Mouse (Mus musculus) heart, postnatal 4 days (tissue): ENCODE data around the gene Rab21. TPM values are rescaled to one million over a fixed set of nuclear protein-coding genes. Genes with fewer than 3 reads are reported as not detected.
A peak's percentile ranks its signal among the peaks of the same experiment; 100 is the strongest.
"Not testable (repeated sequence)": the region's sequence is repeated elsewhere in the genome, so short reads cannot be mapped to it uniquely, and the experiment has no call there.

Experiments
- DNase-seq: peaks from one replicate; pipeline ENCODE4 v3.0.0; 2021
- total RNA-seq, 2 experiments: library from RNA; stranded (reverse); gene quantifications; 2 replicates each; pipeline ENCODE4 v1.2.3; 2021

Gene Rab21
- total RNA-seq, 2 experiments from 2014 or later: 57.3 to 58.2 TPM

- DNase-seq: peak; percentile 77
These were observed 7.9 kb upstream of the Rab21 start for GRCm38 (mm10) chr10:115323295-115323694.

GRCm38 (mm10) chr10:115321317-115322035, 6.1 kb upstream of the Rab21 start:
- no peak for DNase-seq

DNA sequence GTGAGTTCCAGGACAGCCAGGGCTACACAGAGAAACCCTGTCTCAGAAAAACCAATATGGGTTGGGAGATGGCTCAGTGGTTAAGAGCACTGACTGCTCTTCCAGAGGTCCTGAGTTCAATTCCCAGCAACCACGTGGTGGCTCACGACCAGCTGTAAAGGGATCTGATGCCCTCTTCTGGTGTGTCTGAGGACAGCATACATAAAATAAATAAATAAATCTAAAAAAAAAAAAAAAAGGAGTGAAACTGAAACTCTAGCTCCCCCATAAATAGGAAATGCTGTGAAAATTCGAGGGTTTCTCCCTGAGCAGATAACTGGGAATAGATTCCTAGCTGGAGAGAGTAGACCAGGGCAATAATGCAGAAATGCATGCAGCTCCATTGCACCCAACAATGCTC, 3.0 kb upstream of the Rab21 start:
- not testable (repeated sequence) for DNase-seq

- DNase-seq: no peak
These were observed 919 bp upstream of the Rab21 start for GRCm38 (mm10) chr10:115316313-115316712.

DNA sequence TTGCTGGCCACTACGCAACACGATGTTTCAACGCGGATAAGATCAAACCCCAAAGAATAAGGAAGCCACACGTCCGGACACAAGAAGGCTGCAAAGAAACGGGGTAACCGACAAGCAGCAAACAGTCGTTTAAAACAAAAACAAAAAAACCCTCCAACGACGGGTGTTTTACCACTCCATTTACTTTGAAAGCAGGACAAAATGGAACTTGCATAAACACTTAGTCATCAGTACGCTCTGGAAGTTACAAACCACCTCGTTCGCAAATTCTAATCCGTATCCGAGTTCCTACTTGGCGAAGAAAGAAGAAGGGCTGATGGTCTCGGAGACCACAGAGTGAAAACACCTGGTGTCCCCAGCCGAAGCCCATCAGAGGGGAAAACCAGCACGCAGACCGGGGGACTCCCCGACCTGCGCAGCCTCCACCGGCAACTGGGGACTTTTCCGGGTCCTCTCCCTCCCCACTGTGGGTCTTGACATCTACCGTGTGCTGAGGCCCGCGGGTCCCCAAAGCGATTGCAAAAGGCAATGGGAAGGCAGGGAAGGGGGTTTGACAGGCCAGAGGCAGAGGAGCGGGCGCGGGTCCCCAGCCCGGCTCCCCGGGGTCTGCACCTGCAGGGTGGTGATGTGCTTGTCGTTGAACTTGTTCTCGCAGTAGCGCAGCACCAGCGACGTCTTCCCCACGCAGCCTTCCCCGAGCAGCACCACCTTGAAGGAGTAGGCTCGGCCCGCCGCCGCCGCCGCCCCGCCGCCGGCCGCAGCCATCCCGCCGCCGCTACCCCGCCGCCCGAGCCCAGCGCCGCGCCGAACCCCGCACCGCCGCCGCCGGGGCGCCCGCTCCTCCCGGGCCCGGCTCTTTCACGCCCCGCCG, 577 bp downstream of the Rab21 start:
- peak; percentile 44 for DNase-seq

GRCm38 (mm10) chr10:115314287-115314581, 1.2 kb downstream of the Rab21 start:
- DNase-seq: no peak

GRCm38 (mm10) chr10:115313641-115314286, 1.6 kb downstream of the Rab21 start:
- no peak for DNase-seq

GRCm38 (mm10) chr10:115312732-115313131, 2.7 kb downstream of the Rab21 start:
- DNase-seq: peak; percentile 55

DNA sequence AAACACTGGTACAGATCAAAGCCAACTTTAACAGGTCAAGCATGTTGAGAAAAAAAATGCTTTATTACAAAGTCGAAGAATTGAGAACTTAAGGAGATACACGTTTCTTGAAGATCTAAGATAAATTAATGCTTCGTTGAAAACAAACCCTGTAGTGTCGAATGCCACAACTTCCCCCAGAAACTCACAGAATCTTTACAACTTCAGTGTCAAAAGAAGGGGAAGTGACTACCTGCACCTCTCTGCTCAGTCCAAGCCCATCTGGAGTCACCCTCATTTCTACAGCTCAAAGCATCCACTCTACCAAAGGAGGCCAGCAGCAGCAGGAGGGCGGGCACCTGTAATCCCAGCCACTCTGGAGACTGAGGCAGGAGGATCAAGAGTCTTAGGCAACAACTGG, 3.2 kb downstream of the Rab21 start:
- no peak for DNase-seq

- DNase-seq: no peak
These were observed 4.0 kb downstream of the Rab21 start for GRCm38 (mm10) chr10:115311263-115311965.

DNA sequence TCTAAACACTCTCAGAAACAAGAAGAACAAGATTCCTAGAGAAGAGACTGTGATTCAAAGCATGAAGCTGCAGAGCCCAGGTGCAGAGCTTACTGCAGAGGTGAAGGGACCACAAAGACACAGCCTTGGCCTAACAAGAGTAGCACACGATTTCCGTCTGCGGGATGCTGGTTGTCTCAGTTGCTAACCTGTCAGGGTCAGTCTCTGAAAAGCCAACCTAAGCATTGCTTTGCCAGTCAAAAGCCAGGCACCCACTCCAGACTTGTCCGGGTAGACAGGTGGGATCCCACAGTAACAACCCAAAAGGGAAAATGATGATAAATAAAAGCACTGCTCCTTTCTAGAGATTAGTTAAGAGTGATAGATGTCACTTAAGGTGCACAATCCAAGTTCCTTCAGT, 6.2 kb downstream of the Rab21 start:
- DNase-seq: no peak

DNA sequence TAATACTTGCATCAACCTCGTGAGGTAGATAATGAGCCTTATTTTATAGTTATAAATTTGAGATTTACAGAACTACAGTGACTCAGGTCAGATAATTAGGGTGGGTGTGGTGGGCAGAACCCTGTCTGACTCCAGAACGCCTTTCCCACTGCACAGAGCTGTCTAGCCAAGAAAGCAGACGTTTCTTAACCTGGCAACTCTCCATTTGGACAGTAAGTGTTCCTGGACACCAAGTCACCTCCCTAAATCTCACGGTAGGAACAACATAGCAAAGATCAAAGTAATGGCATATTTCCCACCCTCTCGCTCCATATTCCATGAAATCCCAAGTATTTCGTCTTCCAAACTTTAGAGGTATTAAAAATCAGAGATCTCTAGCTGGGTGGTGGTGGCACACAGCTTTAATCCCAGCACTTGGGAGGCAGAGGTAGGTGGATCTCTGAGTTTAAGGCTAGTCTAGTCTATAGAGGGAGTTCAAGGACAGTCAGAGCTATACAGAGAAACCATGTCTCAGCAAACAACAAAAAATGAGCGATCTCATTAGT, 8.0 kb downstream of the Rab21 start:
- DNase-seq: no peak

DNA sequence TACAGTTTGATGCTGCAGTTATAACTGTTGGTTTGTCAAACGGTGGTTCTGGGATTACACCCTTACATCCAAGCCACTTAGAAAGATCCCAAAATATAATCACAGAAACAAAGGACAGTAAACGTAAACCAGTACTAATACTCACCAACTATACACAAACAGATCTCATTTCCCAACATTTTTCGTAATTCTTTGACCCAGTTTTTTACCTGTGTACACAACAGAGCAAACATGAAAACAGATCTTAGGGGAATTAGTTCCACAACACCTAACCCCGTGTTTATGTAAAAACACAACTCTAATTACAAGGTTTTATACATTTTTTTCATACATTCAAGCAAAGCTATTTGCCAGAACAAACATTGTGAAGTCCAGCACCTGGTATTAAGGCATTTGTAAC, 16.7 kb downstream of the Rab21 start:
- DNase-seq: no peak

GRCm38 (mm10) chr10:115297582-115297981, 17.8 kb downstream of the Rab21 start:
- no peak for DNase-seq

GRCm38 (mm10) chr10:115296401-115296935, 18.9 kb downstream of the Rab21 start:
- DNase-seq: no peak

GRCm38 (mm10) chr10:115295162-115295561, 20.2 kb downstream of the Rab21 start:
- no peak for DNase-seq

- no peak for DNase-seq
These were observed 20.7 kb downstream of the Rab21 start for GRCm38 (mm10) chr10:115294715-115295114.

GRCm38 (mm10) chr10:115293946-115294345, 21.4 kb downstream of the Rab21 start:
- no peak for DNase-seq

DNA sequence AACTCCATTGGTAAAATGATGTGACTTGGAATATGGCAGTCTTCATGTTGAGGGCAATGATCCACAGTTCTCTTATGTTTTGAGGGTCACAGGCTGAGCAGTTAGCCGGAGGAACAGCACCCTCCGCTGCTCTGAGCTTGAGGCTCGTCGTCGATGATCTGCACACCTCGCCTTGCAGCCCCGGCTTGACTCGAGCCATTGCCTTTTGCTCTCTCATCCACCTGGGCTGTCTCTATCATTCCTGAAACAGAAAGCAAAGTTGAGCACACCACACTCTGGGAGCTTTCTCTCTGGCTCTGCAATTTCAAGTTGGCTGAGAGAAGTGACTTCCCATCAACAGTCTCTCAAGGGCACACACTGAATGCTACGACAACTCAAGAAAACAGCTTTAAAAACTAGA, 24.7 kb downstream of the Rab21 start:
- DNase-seq: no peak

DNA sequence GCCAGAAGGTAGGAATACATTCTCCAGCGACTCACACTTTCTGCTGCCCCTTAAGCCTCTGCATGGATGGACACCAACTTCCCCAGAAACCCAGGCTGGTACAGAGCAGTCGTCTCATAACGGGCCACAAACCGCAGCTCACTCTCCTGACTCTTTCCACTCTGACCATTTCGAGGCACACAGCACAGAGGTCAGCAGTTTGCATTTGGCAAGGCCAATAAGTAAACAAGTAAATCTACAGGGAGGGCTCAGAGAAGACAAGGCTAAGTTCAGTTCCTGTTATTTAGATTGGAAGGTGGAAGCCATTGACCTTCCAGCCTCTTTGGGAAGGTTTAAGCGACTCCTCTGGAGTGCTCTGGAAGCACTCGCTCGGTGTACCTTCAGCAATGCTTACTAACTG, 26.5 kb downstream of the Rab21 start:
- DNase-seq: no peak

DNA sequence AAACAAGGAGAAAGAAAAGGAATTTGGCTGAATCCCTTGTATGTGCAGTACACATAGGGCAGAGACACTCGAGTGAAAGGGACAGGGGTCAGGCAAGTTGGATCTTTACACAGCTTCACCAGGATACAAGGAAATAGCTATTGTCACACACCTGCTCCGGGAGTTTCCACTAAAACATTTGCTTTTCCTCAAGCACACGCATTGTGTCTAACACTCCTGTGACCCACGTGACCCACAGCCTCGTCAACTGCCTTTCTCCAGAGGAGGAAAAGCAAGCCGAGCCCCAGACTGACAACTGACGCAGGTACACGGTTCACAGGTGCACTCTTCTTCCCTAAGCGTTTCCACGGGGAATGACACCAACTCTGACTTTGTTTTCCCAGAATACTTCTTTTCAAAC, 31.2 kb downstream of the Rab21 start:
- DNase-seq: no peak

GRCm38 (mm10) chr10:115281381-115281780, 34.0 kb downstream of the Rab21 start:
- DNase-seq: no peak
